Mouse (Mus musculus): ENCODE data around the gene Elavl2. TPM values are rescaled to one million over a fixed set of nuclear protein-coding genes. Genes with fewer than 3 reads are reported as not detected.

Gene Elavl2
- total and polyA plus RNA-seq, 2 experiments from 2014 or later, result 80.6 to 107 TPM

GRCm38 (mm10) chr4:91243896-91244295, 156.7 kb downstream of the Elavl2 start:
- Histone ChIP-seq H3K4me3 (ENCODE audit: low read depth, low read length) (no peak overlapping the region), H3K9me3 (ENCODE audit: low read length) (no peaks in the 10 kb centered on the region), H3K27ac (ENCODE audit: low read depth, low read length) (no peak overlapping the region), H3K4me2 (ENCODE audit: low read depth, low read length, poor library complexity, severe bottlenecking) (no peak overlapping the region), H3K27me3 (ENCODE audit: insufficient read depth, low read length) (no peaks in the 10 kb centered on the region), H3K4me1 (ENCODE audit: insufficient read depth, low read length) (no peaks in the 10 kb centered on the region), H3K36me3 (ENCODE audit: insufficient read depth, low read length) (peaks cover 7% of the 10 kb centered on the region), H3K9ac (replicated peaks; ENCODE audit: low read length, poor library complexity, severe bottlenecking) (no peak overlapping the region)
- WGBS, result 88% methylated on average over 4 of the region's 4 CpGs
- no peak for TF ChIP-seq CTCF (IDR thresholded peaks at IDR 0.05)
- ATAC-seq (ENCODE audit: low FRiP score) (no peak), DNase-seq (ENCODE audit: low spot score) (no peak)

GRCm38 (mm10) chr4:91238739-91239485, 161.7 kb downstream of the Elavl2 start:
- no peak for TF ChIP-seq CTCF (IDR thresholded peaks at IDR 0.05)
- H3K36me3 ChIP-seq (ENCODE audit: insufficient read depth, low read length), result no peaks in the 10 kb centered on the region; the same call in 1 of the 2 replicates
- DNase-seq (ENCODE audit: low spot score), result peak; percentile 81
- no peaks in the 10 kb centered on the region for H3K27me3 ChIP-seq (ENCODE audit: insufficient read depth, low read length)
- no peak overlapping the region for H3K4me2 ChIP-seq (ENCODE audit: low read depth, low read length, poor library complexity, severe bottlenecking)
- 81% methylated on average over 6 of the region's 6 CpGs for WGBS
- H3K27ac ChIP-seq (ENCODE audit: low read depth, low read length), result no peak overlapping the region
- H3K9ac ChIP-seq (replicated peaks; ENCODE audit: low read length, poor library complexity, severe bottlenecking), result no peak overlapping the region
- no peaks in the 10 kb centered on the region for H3K9me3 ChIP-seq (ENCODE audit: low read length)
- ATAC-seq (ENCODE audit: low FRiP score), result 0 out of 2 replicates have a peak, but pooled peaks have one; percentile 15
- no peaks in the 10 kb centered on the region for H3K4me1 ChIP-seq (ENCODE audit: insufficient read depth, low read length)
- H3K4me3 ChIP-seq (ENCODE audit: low read depth, low read length), result no peak overlapping the region

GRCm38 (mm10) chr4:91236976-91237375, 163.6 kb downstream of the Elavl2 start:
- ATAC-seq (ENCODE audit: low FRiP score) (no peak), DNase-seq (ENCODE audit: low spot score) (peak; percentile 39)
- H3K27ac ChIP-seq (ENCODE audit: low read depth, low read length), result no peak overlapping the region

GRCm38 (mm10) chr4:91234941-91235340, 165.6 kb downstream of the Elavl2 start:
- Histone ChIP-seq H3K4me2 (ENCODE audit: low read depth, low read length, poor library complexity, severe bottlenecking) (no peak overlapping the region), H3K36me3 (ENCODE audit: insufficient read depth, low read length) (0 out of 2 replicates have a peak, but pooled peaks cover 3% of the 10 kb centered on the region), H3K4me3 (ENCODE audit: low read depth, low read length) (no peak overlapping the region), H3K9me3 (ENCODE audit: low read length) (no peaks in the 10 kb centered on the region), H3K27ac (ENCODE audit: low read depth, low read length) (no peak overlapping the region), H3K9ac (replicated peaks; ENCODE audit: low read length, poor library complexity, severe bottlenecking) (no peak overlapping the region), H3K4me1 (ENCODE audit: insufficient read depth, low read length) (no peaks in the 10 kb centered on the region), H3K27me3 (ENCODE audit: insufficient read depth, low read length) (no peaks in the 10 kb centered on the region)
- 68% methylated on average over 6 of the region's 6 CpGs for whole genome bisulfite sequencing
- ATAC-seq (ENCODE audit: low FRiP score) (no peak), DNase-seq (ENCODE audit: low spot score) (peak; percentile 54)
- no peak for TF ChIP-seq CTCF (IDR thresholded peaks at IDR 0.05)

More at GRCm38 (mm10) chr4:91236976-91237375, 163.6 kb downstream of the Elavl2 start:
- Histone ChIP-seq H3K4me1 (ENCODE audit: insufficient read depth, low read length) (no peaks in the 10 kb centered on the region), H3K9ac (replicated peaks; ENCODE audit: low read length, poor library complexity, severe bottlenecking) (no peak overlapping the region), H3K4me2 (ENCODE audit: low read depth, low read length, poor library complexity, severe bottlenecking) (no peak overlapping the region), H3K27me3 (ENCODE audit: insufficient read depth, low read length) (no peaks in the 10 kb centered on the region), H3K4me3 (ENCODE audit: low read depth, low read length) (no peak overlapping the region), H3K9me3 (ENCODE audit: low read length) (no peaks in the 10 kb centered on the region), H3K36me3 (ENCODE audit: insufficient read depth, low read length) (0 out of 2 replicates have a peak, but pooled peaks cover 3% of the 10 kb centered on the region)
- WGBS, result 19% methylated on average over 7 of the region's 7 CpGs
- TF ChIP-seq CTCF (IDR thresholded peaks at IDR 0.05), result no peak

- no peaks in the 10 kb centered on the region for H3K9me3 ChIP-seq (ENCODE audit: low read length)
- no peak overlapping the region for H3K4me3 ChIP-seq (ENCODE audit: low read depth, low read length)
- H3K27me3 ChIP-seq (ENCODE audit: insufficient read depth, low read length), result no peaks in the 10 kb centered on the region
- TF ChIP-seq CTCF (IDR thresholded peaks at IDR 0.05), result no peak
- no peak overlapping the region for H3K9ac ChIP-seq (replicated peaks; ENCODE audit: low read length, poor library complexity, severe bottlenecking)
- H3K4me1 ChIP-seq (ENCODE audit: insufficient read depth, low read length), result no peaks in the 10 kb centered on the region
- no peak overlapping the region for H3K4me2 ChIP-seq (ENCODE audit: low read depth, low read length, poor library complexity, severe bottlenecking)
- H3K27ac ChIP-seq (ENCODE audit: low read depth, low read length), result no peak overlapping the region
- H3K36me3 ChIP-seq (ENCODE audit: insufficient read depth, low read length), result 0 out of 2 replicates have a peak, but pooled peaks cover 3% of the 10 kb centered on the region
- 91% methylated on average over 6 of the region's 6 CpGs for WGBS
- no peak for DNase-seq (ENCODE audit: low spot score)
- no peak for ATAC-seq (ENCODE audit: low FRiP score)
Measured at GRCm38 (mm10) chr4:91233599-91233998, 167.0 kb downstream of the Elavl2 start.

- Histone ChIP-seq H3K4me3 (ENCODE audit: low read depth, low read length) (no peak overlapping the region), H3K4me2 (ENCODE audit: low read depth, low read length, poor library complexity, severe bottlenecking) (no peak overlapping the region), H3K36me3 (ENCODE audit: insufficient read depth, low read length) (peaks cover 13% of the 10 kb centered on the region; the same call in 1 of the 2 replicates), H3K9me3 (ENCODE audit: low read length) (no peaks in the 10 kb centered on the region), H3K27me3 (ENCODE audit: insufficient read depth, low read length) (no peaks in the 10 kb centered on the region), H3K4me1 (ENCODE audit: insufficient read depth, low read length) (no peaks in the 10 kb centered on the region), H3K9ac (replicated peaks; ENCODE audit: low read length, poor library complexity, severe bottlenecking) (no peak overlapping the region), H3K27ac (ENCODE audit: low read depth, low read length) (no peak overlapping the region)
- WGBS, result 63% methylated on average over 1 of the region's 1 CpGs
- TF ChIP-seq CTCF (IDR thresholded peaks at IDR 0.05), result no peak
- DNase-seq (ENCODE audit: low spot score) (no peak), ATAC-seq (ENCODE audit: low FRiP score) (no peak)
Measured at GRCm38 (mm10) chr4:91230439-91230863, 170.1 kb downstream of the Elavl2 start.
